Mouse (Mus musculus) forebrain, postnatal 0 days (tissue): ENCODE measurements at regions not wholly inside any gene's neighbourhood (a gene's known extent, or its start where the extent isn't known, plus 50 kb on each side); places are given as distances from the start of the nearest gene placed in this dataset.

Experiments used
- ATAC-seq: fragments of 200-750 bp; cut with Nextera tagmentation; 2 replicates; pipeline ENCODE4 v1.8.0; 2017; ENCODE audit warnings: mild to moderate bottlenecking, moderate library complexity
- DNase-seq: peaks from one replicate; pipeline ENCODE4 v3.0.0-alpha.2; 2015
- H3K27ac ChIP-seq: fragments of 300-500 bp; sonication (generic); 2 replicates; pipeline ENCODE4 v1.5.1; 2014; ENCODE audit warnings: low read depth, mild to moderate bottlenecking, antibody characterized with exemption, low read length, moderate library complexity, mixed read lengths
- H3K27me3 ChIP-seq: fragments of 300-500 bp; sonication (generic); 2 replicates; pipeline ENCODE4 v1.6.1; 2014; ENCODE audit warnings: mild to moderate bottlenecking, low read length, mixed read lengths; ENCODE audit not compliant: insufficient read depth
- H3K36me3 ChIP-seq: fragments of 300-500 bp; sonication (generic); 2 replicates; pipeline ENCODE4 v1.6.1; 2014; ENCODE audit warnings: mild to moderate bottlenecking, moderate library complexity; ENCODE audit not compliant: insufficient read depth
- H3K4me1 ChIP-seq: fragments of 300-500 bp; sonication (generic); 2 replicates; pipeline ENCODE4 v1.6.1; 2014; ENCODE audit warnings: antibody characterized with exemption; ENCODE audit not compliant: insufficient read depth
- H3K4me2 ChIP-seq: fragments of 300-500 bp; sonication (generic); 2 replicates; pipeline ENCODE4 v1.6.1; 2014; ENCODE audit warnings: low read depth, mild to moderate bottlenecking, moderate library complexity
- H3K4me3 ChIP-seq: fragments of 300-500 bp; sonication (generic); 2 replicates; pipeline ENCODE4 v1.5.1; 2014; ENCODE audit warnings: low read depth, low read length, mixed read lengths
- H3K9ac ChIP-seq: fragments of 300-500 bp; sonication (generic); 2 replicates; pipeline ENCODE4 v1.6.1; 2014; ENCODE audit warnings: mild to moderate bottlenecking
- H3K9me3 ChIP-seq: fragments of 300-500 bp; sonication (generic); 2 replicates; pipeline ENCODE4 v1.6.1; 2016; ENCODE audit warnings: low read length
- CTCF ChIP-seq: sonication (generic); IDR thresholded peaks from 2 replicates; pipeline ENCODE4 v1.5.1; 2016; ENCODE audit warnings: antibody characterized with exemption, control low read depth, low read depth
- WGBS: fragments of 180-500 bp; shearing (Covaris S2); extraction: QIAGEN DNeasy Blood & Tissue Kit; methylation state at CpG from one replicate; pipeline ENCODE4 v1.1.7; 2014; 5-methylcytosine and 5-hydroxymethylcytosine counted together

DNA sequence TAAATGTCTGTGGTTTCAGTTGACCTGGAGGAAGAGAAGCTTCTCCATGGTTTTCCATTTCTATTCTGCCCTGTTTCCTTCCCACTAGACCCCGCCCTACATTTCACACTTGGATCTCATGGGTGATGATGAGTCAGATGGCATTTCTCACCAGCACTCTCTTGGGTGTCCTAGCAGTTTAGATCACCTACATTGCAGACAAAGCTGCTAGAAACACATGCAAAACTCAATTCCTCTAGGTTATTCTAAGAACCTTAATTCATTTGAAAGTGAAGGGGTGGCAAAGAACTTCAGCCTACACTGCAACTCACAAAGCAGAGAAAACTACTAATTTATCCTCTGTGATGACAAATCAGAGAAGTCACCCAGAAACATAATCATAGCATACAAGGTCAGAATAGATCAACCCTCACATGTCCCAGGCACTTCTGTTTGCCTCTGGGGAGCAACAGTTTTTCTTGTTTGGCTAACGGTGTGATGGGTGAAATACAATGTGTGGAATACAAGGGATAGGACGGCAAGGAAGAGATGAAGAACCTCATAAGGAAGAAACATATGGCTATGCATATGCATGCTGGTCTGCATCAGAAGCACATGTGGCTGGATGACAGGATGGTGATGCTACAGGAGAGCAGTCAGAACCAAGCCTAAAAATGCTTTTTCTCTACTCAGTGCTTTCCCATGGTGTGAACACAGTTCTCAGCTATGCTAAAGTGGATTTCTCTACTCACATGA lies 990.7 kb upstream of the Kif18a start:
- Histone ChIP-seq H3K4me3 (no peak overlapping the region), H3K4me2 (no peak overlapping the region), H3K9ac (no peak overlapping the region), H3K36me3 (no peaks in the 10 kb centered on the region), H3K9me3 (no peaks in the 10 kb centered on the region), H3K4me1 (no peaks in the 10 kb centered on the region), H3K27me3 (no peaks in the 10 kb centered on the region), H3K27ac (no peak overlapping the region)
- DNase-seq (peak; percentile 1), ATAC-seq (no peak)
- TF ChIP-seq CTCF, result no peak
- 76% methylated on average over 3 of the region's 3 CpGs for WGBS

DNA sequence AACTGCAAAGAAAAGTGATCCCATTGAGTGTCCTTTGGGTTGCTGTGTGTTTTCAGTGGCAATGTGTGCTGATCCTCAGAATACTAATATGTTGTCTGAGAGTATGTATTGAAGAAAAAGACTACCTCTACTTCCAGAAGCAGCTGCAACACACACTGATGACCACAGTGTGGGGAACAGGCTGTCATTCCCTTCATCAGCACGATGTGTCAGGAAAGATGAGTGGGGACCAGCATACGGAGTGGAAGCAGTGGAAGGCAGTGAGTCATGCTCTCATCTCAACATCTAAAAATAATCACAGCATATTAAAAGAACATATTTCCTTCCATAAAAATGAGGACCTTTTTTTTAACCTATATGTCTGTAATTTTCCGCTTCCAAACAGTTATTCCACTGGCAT lies 977.8 kb upstream of the Kif18a start:
- no peak for ATAC-seq
- H3K27me3 ChIP-seq, result no peaks in the 10 kb centered on the region
- TF ChIP-seq CTCF, result no peak

More for the DNA sequence above, 977.8 kb upstream of the Kif18a start:
- H3K4me2 ChIP-seq, result no peak overlapping the region
- WGBS, result 86% methylated on average over 3 of the region's 3 CpGs
- H3K4me3 ChIP-seq, result no peak overlapping the region
- no peaks in the 10 kb centered on the region for H3K9me3 ChIP-seq
- H3K27ac ChIP-seq, result no peak overlapping the region
- H3K4me1 ChIP-seq, result no peaks in the 10 kb centered on the region
- no peak for DNase-seq
- H3K9ac ChIP-seq, result no peak overlapping the region
- no peaks in the 10 kb centered on the region for H3K36me3 ChIP-seq
